Mouse (Mus musculus) spleen, adult 2 months (tissue): Measurements from ENCODE around the gene Abca7.

Experiments used
- CTCF ChIP-seq: fragments of 200-500 bp; IDR thresholded peaks from 2 replicates; pipeline ENCODE4 v1.5.1; 2011; ENCODE audit warnings: mild to moderate bottlenecking, inconsistent platforms; ENCODE audit not compliant: insufficient read depth, insufficient read length, insufficient replicate concordance; ENCODE audit errors: extremely low read depth
- POLR2A ChIP-seq: fragments of 200-500 bp; IDR thresholded peaks from 2 replicates; pipeline ENCODE4 v1.6.1; 2011; ENCODE audit warnings: low read depth, low read length, inconsistent platforms

DNA sequence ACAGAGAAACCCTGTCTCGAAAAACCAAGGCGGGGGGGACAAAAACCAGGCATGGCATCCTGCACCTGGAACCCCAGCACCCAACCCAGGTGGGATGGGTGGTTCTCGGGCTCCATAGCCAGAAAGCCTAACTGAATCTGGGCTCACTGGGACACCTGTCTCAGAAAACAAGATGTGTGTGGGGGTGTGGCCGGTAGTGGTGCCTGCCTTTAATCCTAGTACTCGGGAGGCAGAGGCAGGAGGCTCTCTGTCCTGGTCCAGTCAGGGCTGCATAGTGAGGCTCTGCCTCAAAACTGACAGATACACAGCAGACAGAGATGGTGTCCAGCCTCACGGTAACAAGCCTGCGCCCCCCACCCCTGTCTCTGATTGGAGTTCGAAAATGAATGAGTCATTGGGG lies 26.5 kb downstream of the Abca7 start:
- TF ChIP-seq CTCF = no peak
- no peak for TF ChIP-seq POLR2A
